Mouse (Mus musculus) liver, embryonic 14.5 days (tissue): ENCODE measurements around the gene Catsper3. TPM values are rescaled to one million over a fixed set of nuclear protein-coding genes. Genes with fewer than 3 reads are reported as not detected.
A peak's percentile ranks its signal among the peaks of the same experiment; 100 is the strongest.

ENCODE experiments used
- ATAC-seq: fragments of 200-750 bp; cut with Nextera tagmentation; 2 replicates; pipeline ENCODE4 v1.8.0; 2017; ENCODE audit warnings: moderate number of reproducible peaks, mild to moderate bottlenecking, moderate library complexity; ENCODE audit not compliant: insufficient read depth
- DNase-seq, 3 experiments: peaks; one replicate each; pipeline ENCODE4 v3.0.0-alpha.2; 2012 to 2013; ENCODE audit warnings: low read depth in 3 of 3, low spot score in 3 of 3
- H3K27ac ChIP-seq: fragments of 300-500 bp; sonication (generic); 2 replicates; pipeline ENCODE4 v1.5.1; 2014; ENCODE audit warnings: moderate library complexity, mild to moderate bottlenecking, control low read depth, inconsistent platforms
- H3K27me3 ChIP-seq: fragments of 300-500 bp; sonication (generic); 2 replicates; pipeline ENCODE4 v1.6.1; 2014; ENCODE audit warnings: mild to moderate bottlenecking, low read length, moderate library complexity; ENCODE audit not compliant: control insufficient read depth, insufficient read depth
- H3K36me3 ChIP-seq: fragments of 300-500 bp; sonication (generic); replicated peaks from 2 replicates; pipeline ENCODE4 v1.6.1; 2014; ENCODE audit warnings: low read depth; ENCODE audit not compliant: control insufficient read depth, insufficient read depth
- H3K4me1 ChIP-seq, 2 experiments: fragments of 200-500 bp in 1 of 2; fragments of 300-500 bp in 1 of 2; sonication (generic) in 1 of 2; replicated peaks; 2 replicates each; pipeline ENCODE4 v1.6.1; 2012 to 2014; ENCODE audit warnings: antibody characterized with exemption in 1 of 2, inconsistent platforms in 1 of 2, low read length in 1 of 2; ENCODE audit not compliant: control insufficient read depth in 2 of 2, insufficient read depth in 2 of 2
- H3K4me2 ChIP-seq: fragments of 300-500 bp; sonication (generic); 2 replicates; pipeline ENCODE4 v1.6.1; 2014; ENCODE audit warnings: low read depth, mild to moderate bottlenecking, control low read depth, moderate library complexity
- H3K4me3 ChIP-seq, 2 experiments: fragments of 200-500 bp in 1 of 2; fragments of 300-500 bp in 1 of 2; sonication (generic) in 1 of 2; 2 replicates each; pipeline ENCODE4 v1.5.1; 2012 to 2014; ENCODE audit warnings: low read depth in 2 of 2, low read length in 2 of 2, mild to moderate bottlenecking in 2 of 2, control low read depth in 1 of 2, inconsistent platforms in 1 of 2, moderate library complexity in 1 of 2; ENCODE audit not compliant: insufficient read depth in 1 of 2
- H3K9ac ChIP-seq: fragments of 300-500 bp; sonication (generic); replicated peaks from 2 replicates; pipeline ENCODE4 v1.6.1; 2014; ENCODE audit warnings: mild to moderate bottlenecking, control low read depth, moderate library complexity
- H3K9me3 ChIP-seq: fragments of 300-500 bp; sonication (generic); 2 replicates; pipeline ENCODE4 v1.6.1; 2016; ENCODE audit warnings: low read length, mixed read lengths; ENCODE audit not compliant: control insufficient read depth
- CTCF ChIP-seq: IDR thresholded peaks from 2 replicates; pipeline ENCODE4 v1.5.1; 2016; ENCODE audit warnings: antibody characterized with exemption, low read depth, control low read depth
- EP300 ChIP-seq: IDR thresholded peaks from 2 replicates; pipeline ENCODE4 v1.6.1; 2016; ENCODE audit warnings: antibody characterized with exemption, low read depth
- WGBS: fragments of 180-500 bp; shearing (Covaris S2); extraction: QIAGEN DNeasy Blood & Tissue Kit; methylation state at CpG from one replicate; pipeline ENCODE4 v1.1.7; 2014; ENCODE audit not compliant: insufficient replicate concordance; 5-methylcytosine and 5-hydroxymethylcytosine counted together
- polyA plus RNA-seq, 2 experiments: library from polyadenylated mRNA; depleted of rRNA in 1 of 2; stranded (reverse) in 1 of 2; unstranded in 1 of 2; fragments of >200 nt; fragmentation: Nextera tagmentation in 1 of 2; extraction: Ambion mirVana in 1 of 2; gene quantifications; 2 replicates each; pipeline versions ENCODE4 v1.2.1 to v1.2.3; 2012 to 2014

Catsper3 gene
- polyA plus RNA-seq, 2 experiments: 0.03 to 0.13 TPM

DNA sequence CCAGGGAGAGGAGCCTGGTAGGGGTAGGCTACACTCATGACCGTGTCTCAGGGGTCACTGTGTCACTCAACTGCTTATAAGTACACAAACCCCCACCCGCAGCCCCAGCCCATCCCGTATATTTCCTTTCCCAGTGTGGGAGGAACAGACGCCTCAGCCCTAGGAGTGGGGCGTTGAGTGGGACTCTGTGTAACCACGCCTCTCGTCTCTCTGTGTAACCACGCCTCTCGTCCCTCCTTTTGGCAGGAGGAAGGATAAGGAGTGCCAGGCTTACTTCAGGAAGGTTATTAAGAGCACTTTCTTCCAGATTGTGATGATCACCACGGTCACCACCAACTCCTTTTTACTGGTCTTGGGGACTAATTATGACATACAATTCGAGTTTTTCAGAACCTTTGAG lies 1.8 kb downstream of the Catsper3 start:
- H3K27ac ChIP-seq: no peak overlapping the region
- H3K9ac ChIP-seq: no peak overlapping the region
- H3K36me3 ChIP-seq: no peaks in the 10 kb centered on the region
- H3K4me3 ChIP-seq: no peak overlapping the region
- no peak overlapping the region for H3K4me2 ChIP-seq
- no peaks in the 10 kb centered on the region for H3K27me3 ChIP-seq
- ATAC-seq (no peak), DNase-seq (no peak)
- no peaks in the 10 kb centered on the region for H3K4me1 ChIP-seq
- H3K9me3 ChIP-seq: no peaks in the 10 kb centered on the region
- WGBS: 51% methylated on average over 11 of the region's 11 CpGs
- TF ChIP-seq CTCF (no peak), EP300 (no peak)

DNA sequence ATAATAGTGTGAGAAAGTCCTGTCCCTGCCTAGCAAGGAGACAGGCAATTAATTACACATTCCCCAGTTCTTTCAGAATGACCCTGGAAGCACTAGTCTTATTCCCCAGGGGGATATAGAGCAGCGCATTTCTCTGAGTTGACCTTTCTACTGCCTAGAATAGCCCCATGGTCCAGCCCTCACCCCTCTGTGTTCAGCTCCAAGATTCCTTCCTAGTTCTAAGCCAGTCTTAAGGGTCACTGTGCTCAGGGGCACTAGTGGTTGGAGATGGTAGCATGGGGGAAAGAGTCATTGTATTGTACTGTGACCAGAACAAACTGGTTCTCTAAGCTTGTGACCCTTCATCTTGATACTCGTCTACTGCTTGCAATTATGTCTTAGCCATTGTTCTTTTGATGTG lies 16.9 kb downstream of the Catsper3 start:
- H3K9me3 ChIP-seq: no peaks in the 10 kb centered on the region
- H3K4me3 ChIP-seq: no peak overlapping the region
- ATAC-seq: no peak
- 63% methylated on average over 2 of the region's 2 CpGs for WGBS
- no peaks in the 10 kb centered on the region for H3K36me3 ChIP-seq
- no peak overlapping the region for H3K27ac ChIP-seq
- TF ChIP-seq CTCF (no peak), EP300 (no peak)
- no peaks in the 10 kb centered on the region for H3K27me3 ChIP-seq
- no peak overlapping the region for H3K9ac ChIP-seq
- no peak overlapping the region for H3K4me2 ChIP-seq
- H3K4me1 ChIP-seq: no peaks in the 10 kb centered on the region
- no peak for DNase-seq

DNA sequence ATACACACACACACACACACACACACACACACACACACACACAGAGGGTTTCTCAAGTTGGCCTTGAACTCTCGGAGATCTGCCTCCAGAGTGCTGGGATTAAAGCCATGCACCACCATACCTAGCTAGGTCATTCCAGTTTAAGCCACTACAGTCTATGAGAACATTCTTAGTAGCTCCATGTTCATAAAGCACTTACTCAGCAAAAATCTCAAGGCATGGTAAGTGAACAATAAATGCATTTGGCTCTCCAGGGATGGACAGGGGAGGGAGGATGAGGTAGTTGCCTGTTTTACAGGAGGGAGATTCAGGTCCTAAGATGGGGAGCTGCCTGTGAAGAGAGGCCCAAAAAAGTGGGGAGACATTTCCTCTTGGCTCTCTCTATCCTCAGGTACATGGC lies 19.6 kb downstream of the Catsper3 start:
- 60% methylated on average over 1 of the region's 1 CpGs for WGBS
- TF ChIP-seq EP300 (no peak), CTCF (no peak)
- H3K4me2 ChIP-seq: no peak overlapping the region
- no peak for ATAC-seq
- no peak overlapping the region for H3K4me3 ChIP-seq
- no peaks in the 10 kb centered on the region for H3K36me3 ChIP-seq
- H3K9ac ChIP-seq: no peak overlapping the region
- H3K9me3 ChIP-seq: no peaks in the 10 kb centered on the region
- no peaks in the 10 kb centered on the region for H3K27me3 ChIP-seq
- no peaks in the 10 kb centered on the region for H3K4me1 ChIP-seq
- no peak for DNase-seq
- no peak overlapping the region for H3K27ac ChIP-seq

DNA sequence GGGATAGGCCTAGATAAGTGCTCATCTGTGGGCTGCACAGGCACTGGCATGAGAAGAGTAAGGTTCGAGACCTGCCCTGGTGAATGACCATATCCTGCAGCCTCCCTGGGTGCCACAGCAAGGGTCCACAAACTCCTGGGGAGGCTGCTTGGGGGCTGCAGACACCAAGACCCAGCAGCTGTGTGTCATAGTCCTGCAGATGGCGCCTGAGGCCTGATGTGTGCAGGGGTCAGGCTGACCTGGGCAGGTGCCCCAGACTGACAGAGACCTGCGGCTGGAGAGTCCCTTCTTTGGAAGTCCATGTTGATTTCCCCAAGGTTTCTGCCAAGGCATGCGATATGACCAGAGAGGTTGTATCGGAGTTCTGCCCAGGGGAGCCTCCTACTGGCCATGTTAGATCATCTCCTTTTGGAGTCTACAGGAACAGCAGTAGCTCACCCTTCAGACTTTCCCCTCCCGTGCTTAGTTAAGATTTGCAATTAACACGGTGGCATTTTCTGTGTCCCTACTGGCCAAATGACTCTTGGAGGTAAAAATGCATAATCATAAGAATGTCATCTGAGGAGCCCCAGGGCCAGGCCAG lies 24.8 kb downstream of the Catsper3 start:
- H3K36me3 ChIP-seq: no peaks in the 10 kb centered on the region
- 56% methylated on average over 7 of the region's 7 CpGs for WGBS
- H3K27ac ChIP-seq: no peak overlapping the region

DNA sequence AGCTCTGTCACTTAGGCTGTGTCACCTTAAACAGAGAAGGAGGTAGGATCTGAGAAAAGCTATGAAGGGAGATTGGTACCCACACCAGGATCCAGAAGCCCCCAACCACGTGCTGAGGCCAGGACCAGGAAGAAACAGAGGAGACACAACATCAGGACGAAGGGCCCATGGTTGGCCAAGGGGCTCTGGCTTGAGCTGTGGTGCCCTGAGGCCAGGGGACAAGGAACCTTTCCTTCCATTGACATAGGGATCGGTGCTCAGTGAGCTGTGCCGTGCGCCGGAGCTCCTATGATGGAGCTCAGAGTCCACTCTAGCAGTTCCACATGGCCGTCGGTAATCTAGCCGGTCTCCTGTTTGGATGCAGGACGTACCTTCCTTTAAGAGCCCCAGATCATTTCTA lies 25.3 kb downstream of the Catsper3 start:
- DNase-seq (no peak), ATAC-seq (no peak)
- H3K4me1 ChIP-seq: no peaks in the 10 kb centered on the region; a peak in 1 of 4 replicates
- no peak for TF ChIP-seq CTCF
- no peak for TF ChIP-seq EP300
- H3K27ac ChIP-seq: no peak overlapping the region
- WGBS: 72% methylated on average over 10 of the region's 10 CpGs
- H3K4me3 ChIP-seq: no peak overlapping the region
- H3K4me2 ChIP-seq: no peak overlapping the region
- H3K27me3 ChIP-seq: no peaks in the 10 kb centered on the region
- H3K9me3 ChIP-seq: no peaks in the 10 kb centered on the region
- no peaks in the 10 kb centered on the region for H3K36me3 ChIP-seq
- H3K9ac ChIP-seq: no peak overlapping the region

More for the DNA sequence above, 24.8 kb downstream of the Catsper3 start:
- TF ChIP-seq EP300: no peak
- TF ChIP-seq CTCF: peak; percentile 19; the same call in 1 of the 2 replicates
- Histone ChIP-seq H3K9me3 (no peaks in the 10 kb centered on the region), H3K4me3 (no peak overlapping the region), H3K9ac (no peak overlapping the region), H3K4me1 (no peaks in the 10 kb centered on the region; a peak in 1 of 4 replicates), H3K27me3 (no peaks in the 10 kb centered on the region), H3K4me2 (no peak overlapping the region)
- DNase-seq: no peak
- ATAC-seq: no peak
